Mouse (Mus musculus) small intestine, adult 10 weeks (tissue): ENCODE measurements around the gene Trim61. TPM values are rescaled to one million over a fixed set of nuclear protein-coding genes. Genes with fewer than 3 reads are reported as not detected.

ENCODE experiments used
- polyA plus RNA-seq: library from polyadenylated mRNA; stranded (reverse); fragments of 350-450 nt; fragmentation: Illumina TruSeq; extraction: RNeasy Lipid Tissue Mini Kit (QIAGEN cat#74804); gene quantifications from one replicate; pipeline ENCODE4 v1.2.3, GENCODE M21; 2014; ENCODE audit warnings: low replicate concordance

Trim61 gene
- polyA plus RNA-seq: not detected

DNA sequence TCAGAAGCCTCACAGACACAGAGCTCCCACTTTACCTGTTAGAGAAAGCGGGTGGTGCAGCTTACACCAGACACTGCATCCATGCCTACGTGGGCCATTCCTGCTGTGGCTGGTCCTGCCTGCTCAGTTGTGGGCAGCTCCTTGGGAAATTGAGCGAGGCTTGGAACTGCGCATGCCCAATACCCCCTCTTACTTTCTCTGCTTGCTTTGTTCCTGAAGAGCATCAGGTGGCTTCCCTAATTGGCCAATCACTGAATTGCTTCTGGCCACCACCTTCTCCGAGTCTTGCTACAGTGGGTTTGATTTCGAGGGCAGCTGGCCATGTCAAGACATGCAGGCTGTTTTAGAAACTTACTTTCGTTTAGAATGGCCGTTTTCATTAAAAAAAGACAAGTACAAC is at the start of gene Trim61, which contains the start of gene Trim60:
Trim61 (minus strand) TSS at position 101 of the 400 bp plus-strand sequence.
Trim60 (minus strand) TSS at position 162 of the 400 bp plus-strand sequence.

DNA sequence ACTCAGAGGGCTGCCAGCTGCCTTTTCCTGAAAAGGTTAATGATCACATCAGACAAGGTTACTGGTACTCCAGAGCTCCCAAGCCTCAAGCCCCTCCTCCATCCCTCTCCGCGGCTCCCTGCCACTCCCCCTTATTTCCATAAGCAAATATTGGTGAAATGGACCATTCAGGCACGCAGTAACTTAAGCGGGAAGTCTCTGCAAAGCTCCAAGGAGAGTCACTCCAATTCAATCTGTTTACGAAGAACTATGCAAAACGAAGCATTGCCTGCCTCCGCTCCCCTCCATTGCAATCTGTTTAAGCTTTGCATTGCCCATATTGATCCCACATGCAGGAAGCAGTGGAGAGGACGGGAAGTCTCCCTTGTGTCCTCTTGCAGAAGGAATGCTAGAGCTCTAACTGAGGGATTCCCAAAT is 18.8 kb upstream of the Trim61 start, which contains the start of gene Apela:
Apela (minus strand) TSS at position 220 of the 417 bp plus-strand sequence.

GRCm38 (mm10) chr8:64987731-64988130 is 30.6 kb downstream of the Trim61 start, which contains the start of gene Trim75:
Gene Trim75, minus strand, starts transcription at chr8:64987831.

Other genes starting within 250 kb of the Trim61 start
- 24.5 TPM for gene Klhl2, start 168.5 kb downstream of the Trim61 start, polyA plus RNA-seq
- gene Tmem192, start 71.3 kb downstream of the Trim61 start, polyA plus RNA-seq: 15.9 TPM
- gene Trim75, start 30.7 kb downstream of the Trim61 start, polyA plus RNA-seq: not detected
- not detected for gene Trim60, start 61 bp upstream of the Trim61 start, polyA plus RNA-seq
- gene Apela, start 18.8 kb upstream of the Trim61 start, polyA plus RNA-seq: not detected
- not detected for gene Gm10663, start 56.5 kb upstream of the Trim61 start, polyA plus RNA-seq
- 240 TPM for gene BC030870, start 111.0 kb upstream of the Trim61 start, polyA plus RNA-seq